Mouse (Mus musculus): ENCODE results near the gene Rab11fip3. TPM values are rescaled to one million over a fixed set of nuclear protein-coding genes. Genes with fewer than 3 reads are reported as not detected.

The Rab11fip3 gene
- polyA plus RNA-seq, 1 experiment from 2014 or later: 39.8 TPM

DNA sequence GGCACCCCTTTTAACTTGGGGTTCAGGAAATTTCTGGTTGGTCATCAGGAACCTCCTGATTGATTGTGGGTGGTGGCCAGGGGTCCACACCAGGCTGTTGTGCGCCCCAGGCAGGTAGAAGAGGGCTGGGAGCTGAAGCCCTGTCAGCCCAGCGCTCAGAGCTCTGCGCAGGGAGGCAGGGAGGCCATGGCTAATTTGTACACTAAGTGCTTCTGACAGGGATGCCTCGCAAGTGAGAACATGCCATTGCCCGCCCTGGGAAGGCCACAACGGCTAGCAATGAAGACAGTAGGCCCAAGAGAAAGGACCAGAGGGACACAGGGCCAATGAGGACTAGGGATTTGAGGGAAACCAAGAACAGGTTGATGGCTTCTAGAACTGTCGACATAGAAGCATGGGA is 112.7 kb downstream of the Rab11fip3 start:
- Histone ChIP-seq H3K27me3 (peaks cover 21% of the 10 kb centered on the region), H3K4me1 (peaks cover 5% of the 10 kb centered on the region), H3K4me2 (no peak overlapping the region), H3K9ac (no peak overlapping the region), H3K36me3 (replicated peaks) (peaks cover 37% of the 10 kb centered on the region), H3K4me3 (replicated peaks) (no peak overlapping the region), H3K9me3 (no peaks in the 10 kb centered on the region), H3K27ac (no peak overlapping the region)
- WGBS: 87% methylated on average over 7 of the region's 7 CpGs
- ATAC-seq (ENCODE audit: low FRiP score): no peak

DNA sequence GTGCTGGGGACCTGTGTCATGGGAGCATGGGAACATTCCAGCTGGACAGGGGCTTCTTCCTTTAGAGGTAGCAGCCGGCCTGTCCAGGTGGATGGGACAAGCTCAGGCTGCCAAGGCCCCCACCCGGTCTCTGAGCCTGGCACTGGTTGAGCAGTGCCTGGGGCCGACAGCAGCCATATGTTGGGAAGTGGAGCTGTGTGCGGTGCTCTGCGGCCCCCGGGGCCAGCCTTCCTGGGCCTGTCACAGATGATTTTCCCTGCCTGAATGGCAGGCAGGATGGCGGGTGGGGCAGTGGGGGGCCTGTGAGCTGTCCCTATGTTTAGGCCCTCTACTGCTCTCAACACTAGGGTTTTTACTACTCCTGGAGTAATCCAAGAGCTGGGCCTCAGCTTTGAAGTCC is 113.2 kb downstream of the Rab11fip3 start:
- Histone ChIP-seq H3K4me1 (peaks cover 9% of the 10 kb centered on the region), H3K27ac (no peak overlapping the region), H3K4me2 (no peak overlapping the region), H3K9ac (no peak overlapping the region), H3K27me3 (peaks cover 26% of the 10 kb centered on the region), H3K36me3 (replicated peaks) (peaks cover 34% of the 10 kb centered on the region), H3K4me3 (replicated peaks) (no peak overlapping the region), H3K9me3 (no peaks in the 10 kb centered on the region)
- WGBS: 82% methylated on average over 7 of the region's 7 CpGs
- no peak for ATAC-seq (ENCODE audit: low FRiP score)

DNA sequence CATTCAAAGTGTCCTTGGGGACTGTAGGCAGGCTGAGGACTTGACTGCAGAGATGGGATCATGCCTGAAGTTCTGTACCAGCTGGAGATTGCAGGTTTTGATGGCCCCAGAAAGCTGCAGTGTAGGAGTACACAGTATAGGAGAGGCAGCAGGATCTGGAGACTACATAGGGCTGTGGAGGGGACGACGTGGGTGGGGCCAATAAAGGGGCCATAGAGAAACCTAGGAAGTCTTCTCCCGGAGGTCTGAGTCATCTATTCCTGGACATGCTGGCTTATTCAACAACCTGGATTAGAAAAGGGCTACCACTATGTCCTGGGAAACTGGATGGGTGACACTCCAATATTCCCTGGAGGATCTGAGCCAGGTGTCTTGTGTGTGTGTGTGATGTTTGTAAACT is 113.6 kb downstream of the Rab11fip3 start:
- 77% methylated on average over 3 of the region's 3 CpGs for WGBS
- Histone ChIP-seq H3K9ac (no peak overlapping the region), H3K27ac (no peak overlapping the region), H3K4me1 (peaks cover 11% of the 10 kb centered on the region), H3K4me3 (replicated peaks) (no peak overlapping the region), H3K27me3 (peaks cover 30% of the 10 kb centered on the region), H3K4me2 (no peak overlapping the region), H3K36me3 (replicated peaks) (peaks cover 29% of the 10 kb centered on the region), H3K9me3 (no peaks in the 10 kb centered on the region)
- no peak for ATAC-seq (ENCODE audit: low FRiP score)

GRCm38 (mm10) chr17:25954671-25955070 is 114.7 kb downstream of the Rab11fip3 start:
- H3K4me1 ChIP-seq: peaks cover 11% of the 10 kb centered on the region
- no peak for ATAC-seq (ENCODE audit: low FRiP score)
- H3K9me3 ChIP-seq: no peaks in the 10 kb centered on the region
- peaks cover 41% of the 10 kb centered on the region for H3K27me3 ChIP-seq
- peaks cover 19% of the 10 kb centered on the region for H3K36me3 ChIP-seq (replicated peaks)
- no peak overlapping the region for H3K4me3 ChIP-seq (replicated peaks)
- no peak overlapping the region for H3K9ac ChIP-seq
- WGBS: 86% methylated on average over 2 of the region's 2 CpGs
- H3K27ac ChIP-seq: no peak overlapping the region
- no peak overlapping the region for H3K4me2 ChIP-seq

GRCm38 (mm10) chr17:25953161-25953560 is 116.2 kb downstream of the Rab11fip3 start:
- 78% methylated on average over 5 of the region's 5 CpGs for WGBS

DNA sequence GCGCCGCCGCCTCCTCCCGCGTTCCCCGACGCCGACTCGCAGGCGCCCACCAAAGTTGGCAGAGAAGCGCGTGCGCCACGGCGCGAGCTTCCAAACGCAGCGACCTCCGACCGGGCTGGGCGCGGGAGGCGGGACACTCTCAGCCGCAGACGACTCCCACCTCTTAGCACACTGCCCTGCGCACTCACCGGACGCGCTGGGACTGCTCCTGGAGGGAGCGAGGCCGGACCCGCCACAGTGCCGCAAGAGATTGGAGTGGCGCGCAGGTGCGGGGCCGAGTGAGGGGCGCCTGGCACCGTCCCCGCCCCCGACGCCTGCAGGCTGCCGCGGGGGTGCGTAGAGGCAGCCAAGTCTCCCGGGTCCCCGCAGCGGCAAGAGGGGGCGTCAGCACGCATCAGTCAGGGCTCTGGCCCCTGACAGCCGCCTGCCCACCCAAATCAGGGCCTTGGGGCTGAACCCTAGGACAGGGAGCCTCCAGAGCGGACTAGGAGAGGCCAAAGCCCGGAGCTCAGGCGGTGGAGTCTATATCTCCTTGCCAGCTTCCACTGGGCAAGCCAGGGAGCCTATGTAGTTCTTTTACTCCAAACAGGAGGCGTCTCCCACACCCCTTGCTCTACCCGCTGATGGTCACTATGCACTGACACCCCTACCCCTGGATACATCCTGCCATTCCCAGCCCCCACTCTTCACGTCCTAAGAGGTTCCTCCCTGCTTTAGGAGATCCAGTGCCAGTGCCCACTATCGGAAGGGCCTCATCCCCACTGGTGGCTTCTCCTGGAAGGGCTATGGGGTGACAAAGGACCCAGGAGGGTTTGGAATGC is 117.3 kb downstream of the Rab11fip3 start, which contains the start of gene A930017K11Rik:
TSS of gene A930017K11Rik (minus strand) at position 763 of the 821 bp plus-strand sequence.
- Histone ChIP-seq H3K27me3 (peaks cover 48% of the 10 kb centered on the region), H3K36me3 (replicated peaks) (no peaks in the 10 kb centered on the region), H3K4me1 (peaks cover 11% of the 10 kb centered on the region), H3K9me3 (no peaks in the 10 kb centered on the region), H3K27ac (no peak within 1 kb of the TSS), H3K4me3 (replicated peaks) (peak within 1 kb of the TSS; percentile 36), H3K9ac (no peak within 1 kb of the TSS), H3K4me2 (peak within 1 kb of the TSS; percentile 54)
- ATAC-seq (ENCODE audit: low FRiP score): no peak
- under 1% methylated on average over 51 of the region's 58 CpGs for WGBS

More at GRCm38 (mm10) chr17:25953161-25953560, 116.2 kb downstream of the Rab11fip3 start:
- Histone ChIP-seq H3K4me3 (replicated peaks) (no peak overlapping the region), H3K4me2 (no peak overlapping the region), H3K27ac (no peak overlapping the region), H3K9ac (no peak overlapping the region), H3K9me3 (no peaks in the 10 kb centered on the region), H3K36me3 (replicated peaks) (peaks cover 9% of the 10 kb centered on the region), H3K27me3 (peaks cover 43% of the 10 kb centered on the region), H3K4me1 (peaks cover 11% of the 10 kb centered on the region)
- no peak for ATAC-seq (ENCODE audit: low FRiP score)

DNA sequence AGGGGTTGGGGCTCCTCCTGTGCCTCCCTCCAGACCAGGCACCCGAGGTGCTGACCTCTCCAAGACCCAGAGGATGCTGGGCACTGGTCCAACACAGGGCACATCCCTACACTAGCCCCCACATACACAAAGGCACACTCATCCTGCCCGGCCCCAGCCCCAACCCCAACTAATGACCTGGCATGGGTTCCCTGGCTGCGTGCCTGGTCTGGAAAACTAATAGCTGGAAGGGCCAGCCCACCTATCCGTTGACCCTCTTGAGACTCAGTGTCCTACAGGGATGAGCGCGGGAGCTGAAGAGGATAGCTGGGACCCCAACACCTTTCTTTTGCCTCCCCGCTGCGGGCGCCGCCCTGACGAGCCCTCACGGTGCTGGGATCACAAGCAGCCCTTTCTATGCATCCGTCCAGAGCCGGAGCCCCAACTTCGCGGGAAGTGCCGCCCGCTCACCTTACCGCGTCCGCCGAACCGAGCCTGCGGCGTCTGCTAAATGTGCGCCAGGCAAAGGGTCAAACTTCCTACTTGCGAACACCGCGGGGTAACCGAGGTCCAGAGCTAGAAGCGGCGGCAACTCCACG is 118.0 kb downstream of the Rab11fip3 start:
- Histone ChIP-seq H3K4me2 (peak overlapping the region; percentile 54), H3K27me3 (peaks cover 48% of the 10 kb centered on the region)

DNA sequence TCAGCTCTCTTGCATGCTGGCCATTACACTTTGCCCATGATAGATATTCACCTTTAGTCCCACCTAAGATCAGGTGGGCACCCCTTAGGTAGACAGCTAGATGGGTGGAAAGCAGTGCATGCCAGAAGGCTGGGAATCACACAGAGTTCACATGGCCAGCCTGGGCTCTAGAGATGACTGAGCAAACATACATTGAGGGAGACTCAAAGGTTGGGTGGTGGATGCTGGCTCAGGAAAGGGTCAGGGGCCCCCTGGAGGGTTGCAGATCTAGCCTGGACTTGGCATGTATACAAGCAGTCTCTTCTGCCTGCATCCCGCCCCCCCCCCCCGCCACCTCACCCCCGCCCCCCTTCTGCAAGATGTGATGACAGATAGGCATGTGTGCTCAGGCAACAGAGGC is 118.6 kb downstream of the Rab11fip3 start:
- no peak for ATAC-seq (ENCODE audit: low FRiP score)
- H3K27ac ChIP-seq: no peak overlapping the region
- no peak overlapping the region for H3K9ac ChIP-seq
- peaks cover 11% of the 10 kb centered on the region for H3K4me1 ChIP-seq
- WGBS: 33% methylated on average over 1 of the region's 3 CpGs
- H3K9me3 ChIP-seq: no peaks in the 10 kb centered on the region
- no peak overlapping the region for H3K4me3 ChIP-seq (replicated peaks)
- H3K4me2 ChIP-seq: peak overlapping the region; percentile 54; the same call in 1 of the 2 replicates
- H3K27me3 ChIP-seq: peaks cover 54% of the 10 kb centered on the region
- no peaks in the 10 kb centered on the region for H3K36me3 ChIP-seq (replicated peaks)

More for the DNA sequence above, 118.0 kb downstream of the Rab11fip3 start:
- Histone ChIP-seq H3K36me3 (replicated peaks) (no peaks in the 10 kb centered on the region), H3K4me1 (peaks cover 11% of the 10 kb centered on the region), H3K9me3 (no peaks in the 10 kb centered on the region), H3K27ac (no peak overlapping the region), H3K4me3 (replicated peaks) (peak overlapping the region; percentile 36), H3K9ac (no peak overlapping the region)
- WGBS: under 1% methylated on average over 32 of the region's 33 CpGs
- ATAC-seq (ENCODE audit: low FRiP score): no peak

- Histone ChIP-seq H3K4me3 (replicated peaks) (no peak overlapping the region), H3K9ac (no peak overlapping the region), H3K4me1 (peaks cover 11% of the 10 kb centered on the region), H3K4me2 (no peak overlapping the region), H3K36me3 (replicated peaks) (no peaks in the 10 kb centered on the region), H3K9me3 (no peaks in the 10 kb centered on the region), H3K27me3 (peaks cover 57% of the 10 kb centered on the region), H3K27ac (no peak overlapping the region)
- ATAC-seq (ENCODE audit: low FRiP score): no peak
- 84% methylated on average over 5 of the region's 5 CpGs for WGBS
These were observed 119.4 kb downstream of the Rab11fip3 start for GRCm38 (mm10) chr17:25949981-25950380.

DNA sequence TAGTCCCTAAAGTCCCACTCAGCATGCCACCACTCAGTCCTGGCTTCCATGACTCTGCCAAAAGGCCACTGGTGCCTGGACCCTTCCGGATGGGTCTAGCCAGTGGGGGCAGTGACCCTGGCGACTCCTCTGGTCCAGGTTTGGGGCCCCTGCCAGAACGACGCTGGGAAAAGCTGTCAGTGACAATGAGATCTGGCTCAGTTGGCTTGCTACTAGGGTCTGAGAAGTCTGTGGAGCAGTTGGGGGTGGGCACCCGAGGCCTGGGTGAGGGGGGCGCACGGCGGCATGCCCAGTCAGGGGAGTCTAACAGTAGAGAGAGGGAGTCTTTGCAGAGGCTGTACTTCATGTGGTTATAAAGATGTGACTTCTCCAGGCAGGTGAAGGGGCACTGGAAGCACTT is 121.3 kb downstream of the Rab11fip3 start:
- Histone ChIP-seq H3K27me3 (peaks cover 54% of the 10 kb centered on the region), H3K4me1 (peaks cover 11% of the 10 kb centered on the region), H3K4me3 (replicated peaks) (no peak overlapping the region), H3K9me3 (no peaks in the 10 kb centered on the region), H3K4me2 (no peak overlapping the region), H3K27ac (no peak overlapping the region), H3K36me3 (replicated peaks) (no peaks in the 10 kb centered on the region), H3K9ac (no peak overlapping the region)
- WGBS: 83% methylated on average over 8 of the region's 8 CpGs
- ATAC-seq (ENCODE audit: low FRiP score): no peak

- H3K4me3 ChIP-seq (replicated peaks): no peak overlapping the region
- no peaks in the 10 kb centered on the region for H3K36me3 ChIP-seq (replicated peaks)
- ATAC-seq (ENCODE audit: low FRiP score): no peak
- no peak overlapping the region for H3K9ac ChIP-seq
- no peak overlapping the region for H3K27ac ChIP-seq
- no peak overlapping the region for H3K4me2 ChIP-seq
- no peaks in the 10 kb centered on the region for H3K9me3 ChIP-seq
- peaks cover 49% of the 10 kb centered on the region for H3K27me3 ChIP-seq
- H3K4me1 ChIP-seq: peaks cover 11% of the 10 kb centered on the region
- WGBS: 77% methylated on average over 4 of the region's 4 CpGs
These were observed 121.8 kb downstream of the Rab11fip3 start for GRCm38 (mm10) chr17:25947576-25947975.

- ATAC-seq (ENCODE audit: low FRiP score): no peak
- Histone ChIP-seq H3K9me3 (no peaks in the 10 kb centered on the region), H3K4me3 (replicated peaks) (no peak overlapping the region), H3K4me1 (peaks cover 12% of the 10 kb centered on the region), H3K27me3 (peaks cover 42% of the 10 kb centered on the region), H3K27ac (no peak overlapping the region), H3K4me2 (no peak overlapping the region), H3K36me3 (replicated peaks) (no peaks in the 10 kb centered on the region), H3K9ac (no peak overlapping the region)
- WGBS: 84% methylated on average over 8 of the region's 8 CpGs
These were observed 122.5 kb downstream of the Rab11fip3 start for GRCm38 (mm10) chr17:25946891-25947290.

Measured in forebrain, embryonic 12.5 days (tissue).